Mouse (Mus musculus) brain, embryonic 18.5 days (tissue): ENCODE measurements around the gene Tob1.
A peak's percentile ranks its signal among the peaks of the same experiment; 100 is the strongest.

ENCODE experiments used
- DNase-seq: peaks from one replicate; pipeline ENCODE4 v3.0.0-alpha.2; 2012; ENCODE audit warnings: low read depth, low spot score

The Tob1 gene

DNA sequence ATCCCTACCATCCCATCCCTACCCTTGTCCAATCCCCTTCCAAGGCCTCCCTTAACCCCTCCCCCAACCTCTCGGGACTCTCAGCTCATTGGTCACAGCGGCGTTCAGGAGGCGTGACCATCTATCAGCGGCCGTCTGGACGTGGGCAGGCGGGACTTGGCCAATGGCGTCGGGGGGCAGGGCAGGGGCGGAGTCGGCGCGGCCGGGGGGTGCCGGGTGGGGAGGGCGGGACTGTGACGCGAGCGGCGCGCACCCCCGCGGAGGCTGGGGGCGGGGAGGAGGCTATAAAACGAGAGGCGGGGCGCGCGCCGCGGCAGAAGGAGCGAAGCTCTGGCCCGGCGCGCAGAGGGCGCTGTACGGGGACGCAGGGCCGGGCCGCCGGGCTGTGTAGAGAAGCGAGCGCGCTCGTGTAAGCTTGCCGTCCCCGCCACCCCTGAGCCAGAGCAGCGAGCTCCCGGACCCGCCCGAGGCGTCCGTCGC, at the start of gene Tob1:
TSS of gene Tob1 (plus strand) at position 331 of the 480 bp plus-strand sequence.
- peak; percentile 100 for DNase-seq

DNA sequence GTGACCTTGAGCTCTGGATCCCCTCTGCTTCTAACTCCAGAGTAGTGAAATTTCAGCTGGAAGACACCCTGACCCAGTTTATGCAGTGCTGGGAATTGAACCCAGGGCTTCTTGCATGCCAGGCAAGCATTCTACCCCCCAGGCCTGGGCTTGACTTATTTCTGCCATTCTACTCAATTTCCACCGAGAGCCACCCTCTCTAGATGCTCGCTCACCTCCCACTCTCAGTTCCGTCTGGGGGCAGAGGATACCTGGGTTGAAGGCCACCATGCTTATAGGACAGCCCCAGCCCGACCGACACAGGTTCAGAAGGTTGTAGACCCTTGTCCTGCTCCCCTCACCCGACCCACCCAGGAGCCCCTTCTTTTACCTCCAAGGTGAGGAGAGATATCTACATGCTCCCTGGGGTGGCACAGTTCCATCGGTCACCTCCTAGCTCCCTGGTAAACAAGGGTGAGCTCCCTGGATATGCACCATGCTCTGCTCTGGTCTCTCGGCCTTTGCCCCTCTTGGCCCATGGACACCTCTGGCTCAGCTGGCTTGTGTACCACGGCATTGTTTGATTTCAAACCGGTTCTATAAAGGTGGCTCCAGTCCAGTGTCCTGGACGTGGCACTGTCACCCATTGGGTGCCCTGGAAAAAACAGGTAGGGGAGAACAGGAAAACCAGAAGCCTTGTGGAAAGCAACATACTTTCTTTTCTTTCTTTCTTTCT, 49.2 kb upstream of the Tob1 start:
- no peak for DNase-seq

DNA sequence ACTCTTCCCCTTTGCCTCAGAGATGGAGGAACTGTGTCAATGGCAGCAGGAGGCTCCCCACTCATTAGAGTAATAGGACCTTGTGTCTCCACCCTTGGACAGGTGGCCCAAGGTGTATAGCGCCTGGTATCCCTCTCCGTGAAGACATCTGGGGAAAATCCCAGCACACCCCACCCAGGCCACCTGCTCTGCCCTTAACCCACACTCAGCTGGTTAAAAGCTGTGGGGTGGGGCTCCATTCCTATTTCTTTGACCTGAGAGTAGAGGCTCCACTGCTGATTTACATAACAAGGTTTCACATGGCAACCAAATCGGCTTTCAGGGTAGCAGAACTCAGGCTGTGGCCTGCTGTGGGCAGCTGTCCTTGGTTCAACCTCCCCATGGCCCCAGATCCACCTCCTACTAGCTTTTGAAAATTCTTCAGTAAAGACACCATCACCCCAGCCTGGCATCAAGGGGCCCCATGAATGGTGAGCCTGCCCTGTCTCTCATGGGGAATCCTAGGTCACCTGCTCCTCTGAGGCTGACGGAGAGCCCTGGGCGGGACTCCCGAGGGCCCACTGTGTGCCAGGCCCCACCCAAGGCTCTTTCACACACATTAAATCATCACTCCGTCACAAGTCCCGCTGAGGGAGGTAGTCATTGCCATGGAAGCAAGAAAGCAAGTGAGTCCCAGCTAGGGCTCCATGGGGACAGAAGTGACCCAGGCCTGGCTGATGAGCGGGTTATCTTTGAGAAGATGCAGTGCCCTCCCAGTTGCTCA, 48.1 kb upstream of the Tob1 start:
- DNase-seq: no peak

DNA sequence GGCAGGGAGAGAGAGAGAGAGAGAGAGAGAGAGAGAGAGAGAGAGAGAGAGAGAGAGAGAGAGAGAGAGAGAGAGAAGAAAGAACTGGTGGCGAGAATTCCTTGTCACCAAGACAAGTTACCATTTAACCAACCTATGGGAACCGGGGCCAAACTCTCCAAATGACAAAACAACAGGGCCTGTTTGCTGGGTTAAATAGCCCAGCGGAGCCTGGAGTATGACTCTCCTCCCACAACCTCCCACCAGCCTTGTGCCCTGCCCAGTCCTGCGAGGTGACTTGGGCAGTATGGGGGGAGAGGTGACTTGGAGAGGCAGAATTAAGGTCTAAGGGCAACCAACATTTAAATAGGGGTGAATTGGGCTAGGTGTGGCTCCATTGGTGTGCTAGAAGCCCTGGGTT, 45.5 kb upstream of the Tob1 start:
- DNase-seq: no peak

DNA sequence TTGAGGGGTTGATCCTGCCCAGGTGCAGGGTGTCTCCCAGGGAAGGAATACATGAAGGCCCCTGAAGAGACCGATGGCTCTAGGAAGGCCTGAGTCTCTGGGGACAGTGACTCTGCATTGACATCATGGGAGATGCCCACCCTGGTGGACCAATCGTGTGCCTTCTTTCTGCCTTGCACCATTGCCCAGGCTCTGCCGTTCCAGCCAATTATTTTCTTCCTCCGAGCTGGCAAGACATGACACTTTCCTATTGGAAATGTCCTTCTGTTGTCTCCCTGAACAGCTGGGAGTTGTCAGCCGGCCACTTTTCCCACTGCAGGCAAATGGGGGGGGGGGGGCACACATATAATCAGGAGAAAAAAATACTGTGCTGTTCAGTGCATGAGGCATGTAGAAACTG, 43.0 kb upstream of the Tob1 start:
- no peak for DNase-seq

DNA sequence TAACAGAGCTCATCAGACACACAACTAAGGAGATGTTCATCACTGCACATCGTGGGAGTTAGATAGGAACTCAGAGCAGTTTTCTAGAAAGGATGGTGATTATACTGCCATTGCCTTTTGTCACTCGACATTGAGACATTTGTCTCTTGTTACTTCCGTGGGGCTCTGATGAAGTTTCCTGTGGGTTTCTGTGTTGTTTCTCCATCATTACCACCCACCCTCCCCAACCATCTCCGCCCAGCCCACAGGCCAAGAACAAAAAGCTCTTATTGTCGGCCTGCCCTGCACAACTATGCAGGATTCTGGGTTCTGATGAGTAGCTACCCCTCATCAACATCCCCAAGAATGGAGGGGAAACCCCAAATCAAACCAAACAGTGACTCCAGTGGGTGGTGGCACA, 41.7 kb upstream of the Tob1 start:
- no peak for DNase-seq

DNA sequence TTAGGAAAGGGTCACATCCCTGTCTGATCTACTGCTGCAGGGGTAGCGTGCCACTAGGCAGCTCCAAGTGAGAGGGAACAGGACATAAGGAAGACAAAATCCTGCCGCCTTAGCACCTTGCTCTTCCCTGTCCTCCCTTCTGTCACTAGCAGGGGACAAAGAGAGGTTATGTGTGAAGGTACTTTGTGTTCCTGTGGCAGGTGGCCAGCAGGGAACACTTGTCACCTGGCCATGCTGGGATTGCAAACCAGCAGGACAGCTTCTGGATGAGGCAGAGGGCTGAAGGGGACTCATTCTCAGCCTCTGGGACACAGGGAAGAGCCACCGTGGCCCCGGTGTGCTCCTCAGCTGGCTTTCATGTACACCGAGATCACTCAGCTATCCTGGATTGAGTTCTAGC, 39.6 kb upstream of the Tob1 start:
- no peak for DNase-seq

DNA sequence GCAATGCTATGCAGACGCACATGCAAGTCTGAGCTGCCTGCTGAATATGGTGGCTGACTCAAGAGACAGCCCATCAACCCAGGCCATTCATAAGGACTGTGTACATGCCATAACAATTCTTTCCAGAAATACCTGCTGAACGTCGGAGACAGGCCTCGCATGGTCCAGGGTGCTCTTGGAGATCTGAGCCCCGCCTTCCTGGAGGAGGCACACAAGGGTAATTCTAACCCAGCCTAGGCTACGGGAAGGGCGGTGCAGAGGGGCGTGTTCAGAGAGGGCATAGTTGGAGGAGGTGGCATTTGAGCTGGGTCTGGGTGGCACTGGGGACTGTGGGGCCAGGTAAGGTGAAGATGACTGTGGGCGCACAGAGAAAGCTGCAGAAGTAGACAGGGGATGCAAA, 39.1 kb upstream of the Tob1 start:
- no peak for DNase-seq

DNA sequence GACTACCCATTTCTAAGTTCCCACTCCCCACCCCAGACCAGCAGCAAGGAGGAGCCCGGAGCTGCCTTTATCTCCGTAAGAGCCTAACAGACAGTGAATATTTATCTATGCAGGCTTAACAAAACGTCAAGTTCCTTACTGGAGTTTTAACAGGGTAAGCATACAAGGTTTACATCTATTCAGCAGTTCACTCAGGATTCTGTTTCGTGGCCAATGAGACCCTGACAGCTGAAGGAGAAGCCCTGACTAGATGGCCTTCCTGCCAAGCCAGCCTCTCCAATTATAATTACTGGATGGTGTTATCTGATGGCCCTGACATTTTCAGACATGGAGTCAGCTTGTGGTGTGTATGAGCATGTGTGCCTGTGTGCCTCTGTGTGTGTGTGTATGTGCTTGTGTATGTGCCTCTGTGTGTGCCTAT, 37.5 kb upstream of the Tob1 start:
- no peak for DNase-seq

DNA sequence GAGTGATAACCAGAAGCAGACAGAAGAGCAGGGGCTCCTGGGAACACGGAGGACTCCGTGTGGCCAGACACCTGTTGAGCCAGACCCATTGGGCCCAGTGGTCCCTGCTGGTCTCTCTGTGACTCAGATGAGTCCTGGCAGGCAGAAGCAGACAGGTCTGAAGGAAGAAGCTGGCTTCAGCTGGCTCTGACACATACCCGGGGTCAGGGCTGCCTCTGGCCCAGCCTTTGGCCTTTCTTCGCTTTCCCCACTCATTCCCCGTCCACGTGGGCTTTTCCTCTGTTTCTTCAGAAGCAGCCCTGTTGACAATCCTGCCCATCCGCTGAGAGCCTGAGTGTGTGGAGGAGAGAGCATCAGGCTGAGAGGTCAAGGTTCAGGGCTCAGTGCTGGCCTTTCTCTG, 36.0 kb upstream of the Tob1 start:
- no peak for DNase-seq

DNA sequence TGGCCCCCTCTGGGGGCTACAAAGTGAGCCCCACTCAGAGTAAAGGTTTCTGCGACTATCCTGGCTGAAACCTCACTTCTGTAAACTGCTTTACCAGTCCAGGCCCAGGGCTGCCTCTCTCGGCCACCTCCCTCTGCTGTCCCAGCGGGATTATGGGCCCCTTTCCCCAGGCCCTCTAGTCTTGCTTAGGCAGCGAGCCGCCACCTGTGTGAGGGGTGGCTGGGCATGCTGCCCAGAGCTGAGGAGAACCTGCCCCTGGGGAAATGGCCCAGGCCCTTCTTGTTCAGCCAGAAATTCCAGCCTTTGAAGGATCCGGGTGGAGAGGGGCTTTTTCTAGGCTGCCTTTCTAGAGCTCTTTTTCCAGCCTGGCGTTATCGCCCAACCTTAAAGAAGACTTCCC, 35.6 kb upstream of the Tob1 start:
- DNase-seq: no peak

DNA sequence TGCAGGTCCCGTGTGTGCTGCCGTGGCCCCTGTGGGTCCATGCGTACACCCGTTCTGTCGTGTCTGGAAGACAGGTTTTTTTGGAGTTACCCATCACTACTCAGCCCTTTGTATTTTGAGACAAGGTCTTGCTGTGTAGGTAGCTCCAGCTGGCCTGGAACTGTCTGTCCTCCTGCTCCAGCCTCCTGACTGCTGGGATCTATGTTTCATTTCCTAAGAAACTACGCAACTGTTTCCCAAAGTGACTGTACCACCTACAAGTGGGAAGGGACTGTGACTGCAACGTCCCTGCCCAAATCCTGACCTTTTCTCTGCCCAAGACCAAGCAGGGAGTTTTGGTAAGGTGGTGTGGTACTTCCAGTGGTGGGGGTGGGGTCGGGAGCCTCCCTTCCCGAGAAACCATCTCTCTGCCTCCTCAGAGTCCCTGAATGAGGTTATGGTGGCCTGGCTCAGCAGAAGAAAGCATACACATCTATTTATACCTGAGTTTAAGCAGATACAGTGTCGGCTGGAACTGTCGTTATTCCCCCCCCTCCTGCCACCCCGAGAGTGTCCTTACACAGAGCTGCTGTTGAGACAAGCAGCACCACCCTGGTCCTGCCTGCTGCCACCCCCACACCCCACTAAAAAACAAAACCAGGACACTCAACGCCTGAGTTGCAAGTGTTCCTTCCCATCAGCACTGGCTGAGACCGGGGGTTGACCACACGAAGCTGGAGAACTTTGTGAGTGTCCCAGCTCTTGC, 33.2 kb upstream of the Tob1 start:
- no peak for DNase-seq

DNA sequence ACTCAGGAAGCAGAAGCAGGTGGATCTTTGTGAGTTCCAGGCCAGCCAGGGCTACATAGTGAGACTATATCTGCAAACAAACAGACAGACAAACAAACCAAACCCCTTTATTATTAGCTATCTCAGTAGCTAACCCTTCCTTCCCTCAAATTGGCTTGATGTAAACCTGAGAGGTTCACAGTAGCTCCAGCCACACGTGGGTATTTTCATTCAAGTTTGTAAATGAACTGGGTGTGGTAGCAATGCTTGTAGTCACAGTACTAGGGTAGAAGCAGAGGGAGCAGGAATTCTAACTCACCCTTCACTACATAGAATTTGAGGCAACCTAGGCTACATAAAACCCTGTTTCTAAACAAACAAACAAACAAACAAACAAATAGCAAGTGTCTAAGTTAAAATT, 31.5 kb upstream of the Tob1 start:
- DNase-seq: no peak

DNA sequence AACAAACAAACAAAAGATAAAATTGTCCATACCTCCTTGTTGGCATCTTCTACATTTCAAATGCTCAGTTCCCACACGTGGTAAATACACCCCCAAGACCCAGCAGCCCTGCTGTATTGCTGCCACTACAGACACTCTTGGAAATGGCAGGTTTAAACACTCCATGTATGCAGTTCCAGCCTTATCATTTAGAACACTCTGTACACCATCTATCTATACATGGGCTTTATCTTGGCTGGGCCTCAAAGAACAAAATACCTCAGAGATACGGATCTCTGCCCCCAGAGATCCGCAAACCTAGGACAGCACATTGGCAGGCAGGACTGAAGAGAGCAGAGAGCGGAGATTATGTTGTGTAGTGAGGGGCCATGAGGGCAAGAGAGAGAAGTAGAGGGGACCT, 31.1 kb upstream of the Tob1 start:
- no peak for DNase-seq

DNA sequence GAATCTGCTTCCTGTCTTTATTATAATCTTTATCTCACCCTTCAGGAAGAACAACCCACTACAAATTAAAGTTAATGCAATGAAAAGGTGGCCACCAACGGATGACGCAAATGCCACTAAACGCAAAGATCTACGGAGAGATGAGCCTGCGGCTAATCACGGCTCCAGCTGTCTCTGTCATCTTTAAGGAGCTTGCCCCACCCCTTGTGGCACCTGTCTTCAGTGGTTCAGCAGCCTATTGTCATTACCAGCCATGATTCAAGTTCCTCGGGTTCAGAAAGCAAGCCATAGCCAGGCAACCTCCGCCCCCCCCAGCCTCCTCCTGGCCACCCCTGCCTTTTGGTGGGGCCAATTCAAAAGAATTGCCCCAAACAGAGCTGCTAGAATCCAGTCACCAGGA, 29.6 kb upstream of the Tob1 start:
- no peak for DNase-seq

DNA sequence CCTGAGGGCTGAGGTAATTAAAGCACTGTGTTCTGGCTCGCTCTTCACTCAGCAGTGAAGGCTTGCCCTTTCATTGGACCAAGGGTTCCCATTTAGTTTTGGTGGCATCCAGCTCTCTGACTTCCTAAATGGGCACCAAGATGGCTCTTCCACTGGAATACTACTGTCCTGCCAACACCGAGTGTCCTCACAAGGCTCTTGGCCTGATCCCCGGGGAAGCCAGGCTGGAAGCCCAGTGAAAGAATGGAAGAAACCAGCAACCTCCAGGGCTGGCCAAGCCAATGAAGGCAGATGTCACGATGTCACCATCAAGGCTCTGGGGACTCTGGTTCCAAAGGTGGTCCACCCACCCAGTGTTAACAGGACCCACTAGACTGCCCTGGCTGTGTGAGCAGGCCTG, 28.5 kb upstream of the Tob1 start:
- no peak for DNase-seq

DNA sequence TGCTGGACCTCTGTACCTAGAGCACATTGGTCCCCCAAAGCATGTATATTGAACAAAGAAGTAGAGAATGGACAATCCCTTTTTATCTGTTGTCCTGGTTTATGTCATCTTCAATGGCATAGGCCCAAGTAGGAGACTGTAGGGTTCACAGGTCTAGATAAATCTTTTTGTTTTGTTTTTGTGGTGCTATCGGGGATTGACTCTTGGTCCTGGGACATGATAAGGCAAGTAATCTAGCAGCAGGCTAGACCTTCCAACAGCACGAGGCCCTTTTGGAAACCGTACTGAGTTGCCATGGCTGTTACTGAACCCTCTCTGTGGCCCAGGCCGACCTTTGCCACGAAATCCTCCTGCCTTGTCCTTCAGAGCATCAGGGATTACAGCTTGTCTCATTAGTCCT, 28.1 kb upstream of the Tob1 start:
- no peak for DNase-seq

DNA sequence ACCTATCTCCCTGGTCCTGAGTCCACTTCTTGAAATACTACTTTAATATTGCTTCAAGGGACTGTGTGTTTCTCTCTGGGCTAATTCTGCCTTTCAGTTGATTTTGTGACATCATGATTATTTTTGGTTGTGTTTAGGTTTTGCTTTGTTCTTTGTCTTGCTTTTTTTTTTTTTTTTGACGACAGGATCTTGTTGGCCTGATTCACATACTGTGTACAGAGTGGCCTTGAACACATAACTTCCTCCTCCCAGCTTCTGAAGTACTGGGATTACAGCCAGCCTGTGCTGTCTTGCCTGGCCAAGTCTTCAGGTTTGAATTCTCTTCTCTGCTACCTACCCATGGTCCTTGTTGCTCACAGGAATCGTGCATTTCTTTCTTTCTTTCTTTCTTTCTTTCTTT, 27.6 kb upstream of the Tob1 start:
- no peak for DNase-seq

DNA sequence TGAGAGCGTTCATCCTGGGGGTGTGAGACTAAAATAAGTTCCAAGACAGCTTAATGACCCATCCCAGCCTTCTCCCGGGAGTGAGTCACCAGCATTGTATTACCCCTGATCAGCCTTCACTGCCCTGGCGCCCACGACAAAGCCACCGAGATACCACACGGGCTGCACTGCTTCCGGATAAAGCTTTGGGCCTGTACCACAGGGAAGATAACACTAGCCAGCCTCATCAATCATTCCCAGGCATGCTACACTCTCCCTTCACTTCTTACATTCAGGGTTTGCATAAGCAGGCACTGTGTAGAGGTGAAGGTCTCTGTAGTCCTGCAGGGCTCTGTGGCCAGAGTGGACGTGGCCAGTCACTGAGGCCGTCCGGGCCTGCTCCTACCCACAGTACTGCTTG, 21.7 kb upstream of the Tob1 start:
- no peak for DNase-seq

DNA sequence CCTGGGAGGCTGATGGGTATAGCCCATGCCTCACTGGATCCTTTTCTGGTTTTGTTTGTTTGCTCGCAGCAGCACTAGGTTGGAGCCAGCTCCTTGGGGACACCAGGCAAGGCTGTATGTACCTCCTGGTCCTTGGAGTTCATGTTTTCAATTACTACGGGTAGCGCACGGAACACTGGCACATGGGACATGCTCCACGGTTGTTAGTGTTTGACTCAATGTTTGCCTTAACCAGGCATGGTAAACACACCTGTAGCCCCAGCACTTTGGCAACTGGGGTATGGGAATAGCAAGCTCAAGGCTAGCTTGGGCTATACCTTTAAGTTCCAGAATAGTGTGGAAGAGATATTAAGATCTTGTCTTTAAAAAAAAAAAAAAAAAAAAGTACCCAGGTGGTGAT, 20.6 kb upstream of the Tob1 start:
- no peak for DNase-seq

DNA sequence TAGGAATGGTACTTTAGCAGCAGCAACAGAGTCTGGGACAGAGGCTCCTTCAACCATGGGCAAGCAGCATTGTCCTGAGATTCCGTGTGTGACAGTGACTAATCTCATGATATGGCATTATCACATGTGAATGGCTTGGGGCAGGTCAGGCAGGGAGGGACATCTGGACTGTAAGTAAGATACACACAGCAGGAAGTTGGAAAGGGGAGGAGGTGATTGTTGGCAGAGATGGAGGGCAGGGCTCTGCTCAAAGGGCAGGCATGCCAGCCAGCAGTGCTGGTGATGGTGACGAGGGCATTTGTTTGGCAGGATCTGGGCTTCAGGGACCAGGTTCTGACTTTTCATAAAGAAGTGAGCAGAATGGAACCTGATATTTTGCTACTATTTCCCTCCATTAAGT, 18.1 kb upstream of the Tob1 start:
- no peak for DNase-seq

DNA sequence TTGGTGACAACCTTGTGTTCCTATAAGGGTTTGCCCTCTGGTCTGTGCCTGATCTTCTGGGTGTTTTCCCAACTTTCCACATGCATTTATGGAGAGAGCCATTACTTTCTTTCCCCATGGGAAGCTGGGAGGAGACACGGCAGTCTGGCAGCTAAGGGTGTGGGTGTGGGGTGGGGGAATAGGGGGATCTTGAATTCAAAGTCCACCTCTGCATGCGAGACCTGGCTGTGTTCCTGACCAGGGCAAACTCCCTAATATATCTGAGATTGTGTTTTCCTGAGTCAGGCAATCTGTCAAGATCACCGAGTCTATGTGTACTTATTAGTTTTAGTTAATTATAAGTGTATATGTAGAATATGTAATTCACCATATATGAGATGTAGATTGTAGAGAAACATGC, 14.9 kb upstream of the Tob1 start:
- no peak for DNase-seq
